Mouse (Mus musculus) embryonic fibroblast, embryonic 13.5 days (primary cell): ENCODE measurements around the gene Aven.

Experiments
- CTCF ChIP-seq: IDR thresholded peaks from 2 replicates; pipeline ENCODE4 v1.5.1; 2011; ENCODE audit warnings: mild to moderate bottlenecking, control low read depth, low read length, moderate library complexity, borderline replicate concordance; ENCODE audit not compliant: insufficient read depth
- POLR2A ChIP-seq: IDR thresholded peaks from 2 replicates; pipeline ENCODE4 v1.6.1; 2011; ENCODE audit warnings: low read depth, mild to moderate bottlenecking, control low read depth, low read length, moderate library complexity

GRCm38 (mm10) chr2:112656131-112656530 is 163.4 kb downstream of the Aven start:
- TF ChIP-seq POLR2A (no peak), CTCF (no peak)
